ENCODE assay signal across 25 mouse cellular contexts in the genomic region with DNA sequence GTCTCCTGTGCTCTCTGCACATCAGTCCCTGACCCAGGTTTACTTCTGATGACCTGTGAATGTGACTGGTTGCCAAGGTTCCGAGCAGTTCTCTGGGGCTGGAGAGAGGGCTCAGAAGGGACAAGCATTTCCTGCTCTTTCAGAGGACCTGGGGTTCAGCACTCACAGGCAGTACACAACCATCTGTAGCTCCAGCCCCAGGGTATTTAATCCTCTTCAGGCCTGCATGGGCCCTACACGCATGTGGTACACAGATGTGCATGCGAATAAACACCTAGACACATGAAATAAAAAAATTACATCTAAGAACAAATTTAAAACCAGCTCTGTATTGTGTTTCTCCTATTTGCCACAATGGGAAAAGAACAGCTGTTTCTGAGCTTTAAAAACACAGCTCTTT.
DNase-seq lines count a peak whose midpoint lies in the region; ATAC-seq lines count a peak whose summit lies in the region.
"Had no signal": no experiment of that assay in that cellular context is flagged by ENCODE, and none has a peak within 500 bp of the region (broad histone marks: within the 10 kb centered on the region; RNA-seq: fewer than 3 reads in every experiment).

No protein-coding gene starts in this region.

- no peak overlapping the region for H3K9ac ChIP-seq in heart, embryonic 12.5 days
- no peak overlapping the region for H3K9ac ChIP-seq in embryonic facial prominence, embryonic 11.5 days (replicated peaks; ENCODE audit: low read length)
- H3K9ac ChIP-seq: forebrain, embryonic 15.5 days; hindbrain, embryonic 14.5 days; limb, embryonic 15.5 days; liver, embryonic 13.5 days; midbrain, embryonic 12.5 days; neural tube, embryonic 13.5 days had no signal

- no peak overlapping the region for H3K4me3 ChIP-seq in heart, embryonic 12.5 days
- no peak overlapping the region for H3K4me3 ChIP-seq in embryonic facial prominence, embryonic 11.5 days (ENCODE audit: low read depth, low read length)
- H3K4me3 ChIP-seq: forebrain, embryonic 10.5 days; forebrain, embryonic 15.5 days; limb, embryonic 15.5 days; liver, embryonic 13.5 days; megakaryocyte, embryonic 14.5 days; midbrain, embryonic 12.5 days; neural tube, embryonic 13.5 days had no signal

- ATAC-seq in heart, embryonic 12.5 days (ENCODE audit: insufficient number of reproducible peaks, low FRiP score), result no peak
- ATAC-seq in embryonic facial prominence, embryonic 11.5 days (replicated peaks; ENCODE audit: insufficient number of reproducible peaks, low FRiP score, low TSS enrichment, low read depth), result no peak
- ATAC-seq: activated CD4-positive, CD25-positive, alpha-beta regulatory T cell, adult 4 months; forebrain, embryonic 15.5 days; lung, postnatal 0 days had no signal

- no peak overlapping the region for H3K4me2 ChIP-seq in heart, embryonic 12.5 days
- H3K4me2 ChIP-seq in embryonic facial prominence, embryonic 11.5 days (ENCODE audit: low read depth, low read length), result no peak overlapping the region
- H3K4me2 ChIP-seq: forebrain, embryonic 15.5 days; hindbrain, embryonic 14.5 days; limb, embryonic 15.5 days; liver, embryonic 13.5 days; midbrain, embryonic 12.5 days; neural tube, embryonic 13.5 days had no signal

- DNase-seq in heart, adult 11 months, result no peak
- DNase-seq in embryonic facial prominence, embryonic 11.5 days (ENCODE audit: low spot score), result peak; percentile 61
- DNase-seq in forelimb bud, embryonic 11.5 days (ENCODE audit: low read depth, low spot score), result peak; percentile 68
- no peak for DNase-seq in left cerebral cortex, adult 11 months (ENCODE audit: low spot score)
- no peak for DNase-seq in kidney, postnatal 25 days
- DNase-seq: adrenal gland, postnatal 25 days; B cell, adult 2 months; cerebellum, adult 18-20 months; cerebellum, postnatal 10 days; kidney, adult 2 months; kidney, postnatal 4 days; layer of hippocampus, adult 9-11 months; liver, embryonic 13.5 days; lung, adult 18-20 months; lung, postnatal 4 days had no signal

- peaks cover 35% of the 10 kb centered on the region for H3K4me1 ChIP-seq in heart, embryonic 12.5 days (replicated peaks)
- no peaks in the 10 kb centered on the region for H3K4me1 ChIP-seq in embryonic facial prominence, embryonic 11.5 days (ENCODE audit: control insufficient read depth, insufficient read depth, low read length)

- H3K27me3 ChIP-seq in heart, embryonic 12.5 days (replicated peaks), result no peaks in the 10 kb centered on the region
- no peaks in the 10 kb centered on the region for H3K27me3 ChIP-seq in embryonic facial prominence, embryonic 11.5 days (ENCODE audit: control insufficient read depth, insufficient read depth, low read length)
- H3K27me3 ChIP-seq: forebrain, embryonic 15.5 days; liver, embryonic 13.5 days; midbrain, embryonic 12.5 days; neural tube, embryonic 13.5 days had no signal

- 0 out of 2 replicates have a peak overlapping the region, but pooled peaks have one; percentile 12 for H3K27ac ChIP-seq in heart, embryonic 12.5 days (ENCODE audit: poor library complexity, severe bottlenecking)
- no peak overlapping the region for H3K27ac ChIP-seq in embryonic facial prominence, embryonic 11.5 days (replicated peaks; ENCODE audit: low read depth, low read length)
- H3K27ac ChIP-seq: forebrain, embryonic 15.5 days; hindbrain, embryonic 14.5 days; limb, embryonic 15.5 days; liver, embryonic 13.5 days; midbrain, embryonic 12.5 days; neural tube, embryonic 13.5 days had no signal

- no peaks in the 10 kb centered on the region for H3K9me3 ChIP-seq in heart, embryonic 12.5 days (replicated peaks)
- no peaks in the 10 kb centered on the region for H3K9me3 ChIP-seq in embryonic facial prominence, embryonic 11.5 days (replicated peaks; ENCODE audit: control insufficient read depth, low read length)
- H3K9me3 ChIP-seq: forebrain, embryonic 10.5 days; forebrain, embryonic 15.5 days; limb, embryonic 15.5 days; liver, embryonic 13.5 days; megakaryocyte, embryonic 14.5 days; midbrain, embryonic 12.5 days; neural tube, embryonic 13.5 days had no signal

- H3K36me3 ChIP-seq in heart, embryonic 12.5 days, result no peaks in the 10 kb centered on the region
- H3K36me3 ChIP-seq in embryonic facial prominence, embryonic 11.5 days (replicated peaks; ENCODE audit: control insufficient read depth, insufficient read depth, low read depth, low read length), result no peaks in the 10 kb centered on the region
- H3K36me3 ChIP-seq: forebrain, embryonic 10.5 days; forebrain, embryonic 15.5 days; limb, embryonic 15.5 days; liver, embryonic 13.5 days; midbrain, embryonic 12.5 days; neural tube, embryonic 13.5 days had no signal

- 78% methylated on average over 3 of the region's 3 CpGs for WGBS in heart, embryonic 12.5 days
- 54% methylated on average over 3 of the region's 3 CpGs for WGBS in embryonic facial prominence, embryonic 11.5 days

Comparison
In these comparisons a context has a peak if more than half of its experiments do, and no peak if none do; other contexts are left out.
1. DNase-seq: peak in embryonic facial prominence, embryonic 11.5 days (single experiment) and forelimb bud, embryonic 11.5 days (single experiment); none in heart, adult 11 months (single experiment), left cerebral cortex, adult 11 months (single experiment) and kidney, postnatal 25 days (0 of 2).